Mouse (Mus musculus) left cerebral cortex, postnatal 36 days (tissue): Measurements from ENCODE around the gene Rhoc. TPM values are rescaled to one million over a fixed set of nuclear protein-coding genes. Genes with fewer than 3 reads are reported as not detected.

Experiments used
- DNase-seq, 2 experiments: peaks; one replicate each; pipeline ENCODE4 v3.0.0; 2021 to 2022; ENCODE audit warnings: low spot score in 2 of 2, mixed read lengths in 1 of 2
- intact Hi-C: fragments of 180-260 bp; cut with DNase I; formaldehyde crosslinking; loops from one replicate; pipeline ENCODE4 v1.15.1; 2025
- total RNA-seq, 2 experiments: library from RNA; stranded (reverse); gene quantifications; 2 replicates each; pipeline ENCODE4 v1.2.3; 2021

Gene Rhoc
- total RNA-seq, 2 experiments from 2014 or later: 24.4 to 29.0 TPM

DNA sequence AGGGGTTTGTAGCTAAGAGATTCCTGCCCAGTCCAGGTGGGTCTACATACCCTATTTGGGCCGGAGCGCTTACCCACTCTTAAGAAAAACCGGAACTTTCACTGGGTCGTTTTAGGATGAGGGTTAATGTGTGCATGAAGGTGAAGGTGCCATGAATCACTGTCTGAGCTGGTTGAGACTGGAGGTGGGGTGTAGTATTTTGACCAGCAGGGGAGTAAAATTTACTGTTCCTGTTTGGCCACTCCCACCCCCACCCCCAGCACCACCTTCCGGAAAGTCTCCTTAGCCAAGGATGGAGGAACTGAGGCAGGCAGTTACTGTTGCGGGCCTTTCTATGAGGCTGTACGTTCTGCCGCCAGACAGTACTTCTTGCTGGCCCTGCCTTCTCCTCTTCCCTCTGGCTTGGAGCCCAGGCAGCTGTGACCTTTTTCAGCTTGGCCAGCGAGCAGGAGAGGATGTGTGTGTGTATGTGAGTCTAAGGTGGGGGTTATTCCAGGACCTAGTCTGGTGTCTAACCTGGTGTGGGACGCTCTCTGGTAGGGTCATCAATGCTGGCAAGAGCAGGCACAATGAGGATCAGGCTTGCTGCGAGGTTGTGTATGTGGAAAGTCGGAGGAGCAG lies 6.0 kb upstream of the Rhoc start:
- no peak for DNase-seq
- intact Hi-C loops: no loop called here

GRCm38 (mm10) chr3:104783971-104784500 lies 4.1 kb upstream of the Rhoc start:
- intact Hi-C loops: no loop called here
- no peak for DNase-seq

DNA sequence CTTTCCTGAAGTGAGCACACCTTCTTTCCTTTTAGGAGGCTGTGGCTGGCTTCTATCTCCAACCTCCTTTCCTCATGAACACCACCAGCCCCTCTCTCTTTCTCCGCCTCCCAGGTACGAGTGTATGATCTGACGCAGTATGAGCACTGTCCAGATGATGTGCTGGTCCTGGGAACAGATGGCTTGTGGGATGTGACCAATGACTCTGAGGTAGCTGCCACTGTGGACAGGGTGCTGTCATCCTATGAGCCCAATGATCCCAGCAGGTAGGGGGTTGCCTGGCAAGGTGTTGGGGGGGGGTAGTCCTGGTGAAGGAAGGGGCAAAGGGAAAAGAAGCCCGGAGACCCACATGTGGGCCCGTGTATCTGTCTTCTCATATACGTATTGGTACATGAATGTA lies 2.9 kb upstream of the Rhoc start:
- intact Hi-C loops: loop anchor here (5.0 kb wide), 1 partner anchor 187 kb away; no protein-coding TSS in a partner anchor
- DNase-seq: no peak

DNA sequence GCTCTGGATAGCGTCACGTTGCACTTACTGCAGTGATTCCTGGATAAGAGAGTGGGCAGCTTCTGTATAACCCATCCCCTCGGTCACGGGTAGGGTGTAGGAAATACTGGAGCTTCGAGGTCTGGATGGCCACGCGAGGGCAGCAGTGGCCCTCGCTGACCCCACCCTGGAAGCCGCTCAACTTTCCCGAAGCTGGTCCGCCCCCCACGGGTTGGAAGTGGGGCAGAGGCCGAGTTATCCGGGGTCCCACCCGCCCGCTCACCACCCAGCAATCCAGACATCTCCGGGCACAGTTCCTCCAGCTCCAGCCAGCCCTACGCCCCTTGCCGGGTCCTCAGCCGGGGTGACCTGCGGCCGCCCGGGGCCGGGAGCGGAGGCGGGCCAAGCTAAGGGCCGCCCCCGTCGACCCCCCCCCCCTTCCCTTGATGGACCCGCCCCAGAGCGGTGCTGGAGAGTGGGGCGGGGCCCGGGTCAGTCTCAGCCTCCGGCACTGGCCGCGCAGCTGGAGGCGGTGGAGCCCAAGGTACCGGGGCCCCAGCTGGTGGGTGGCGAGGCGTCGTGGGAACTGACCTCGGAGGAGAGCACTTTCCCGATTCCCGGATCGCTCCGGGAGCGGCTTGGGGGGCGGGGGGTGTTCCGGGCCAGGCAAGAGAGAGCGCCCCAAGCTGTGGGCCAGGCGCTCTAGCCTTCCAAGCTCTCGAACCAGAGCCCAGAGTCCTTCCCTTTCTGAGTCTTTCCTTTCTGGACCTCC lies 561 bp downstream of the Rhoc start:
- intact Hi-C loops: loop anchor here (1.0 to 5.0 kb wide), 2 partner anchors 76 to 184 kb away; partner anchors contain the start of genes Capza1 and St7l
- DNase-seq: peak; percentile 50 to 56

DNA sequence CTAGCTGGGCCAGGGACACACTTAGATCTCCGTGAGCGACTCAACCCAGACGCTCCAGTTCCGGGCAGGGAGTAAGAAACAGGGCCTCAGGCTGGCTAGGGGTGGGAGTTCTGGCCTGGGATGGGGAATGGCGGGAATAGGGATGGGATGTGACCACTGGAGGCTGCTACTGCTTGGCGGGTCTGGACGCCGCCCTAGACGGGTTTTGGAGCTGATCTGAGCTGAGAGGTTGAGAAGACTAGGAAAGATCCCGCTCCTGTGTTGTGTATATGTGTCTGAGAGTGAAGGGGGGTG lies 1.1 kb downstream of the Rhoc start:
- no peak for DNase-seq

GRCm38 (mm10) chr3:104789822-104790221 lies 1.6 kb downstream of the Rhoc start:
- intact Hi-C loops: loop anchor here (5.0 kb wide), 2 partner anchors 182 to 267 kb away; no protein-coding TSS in a partner anchor
- DNase-seq: peak; percentile 30 to 34

More for the DNA sequence above, 1.1 kb downstream of the Rhoc start:
- intact Hi-C loops: loop anchor here (5.0 kb wide), 1 partner anchor 183 kb away; no protein-coding TSS in a partner anchor

DNA sequence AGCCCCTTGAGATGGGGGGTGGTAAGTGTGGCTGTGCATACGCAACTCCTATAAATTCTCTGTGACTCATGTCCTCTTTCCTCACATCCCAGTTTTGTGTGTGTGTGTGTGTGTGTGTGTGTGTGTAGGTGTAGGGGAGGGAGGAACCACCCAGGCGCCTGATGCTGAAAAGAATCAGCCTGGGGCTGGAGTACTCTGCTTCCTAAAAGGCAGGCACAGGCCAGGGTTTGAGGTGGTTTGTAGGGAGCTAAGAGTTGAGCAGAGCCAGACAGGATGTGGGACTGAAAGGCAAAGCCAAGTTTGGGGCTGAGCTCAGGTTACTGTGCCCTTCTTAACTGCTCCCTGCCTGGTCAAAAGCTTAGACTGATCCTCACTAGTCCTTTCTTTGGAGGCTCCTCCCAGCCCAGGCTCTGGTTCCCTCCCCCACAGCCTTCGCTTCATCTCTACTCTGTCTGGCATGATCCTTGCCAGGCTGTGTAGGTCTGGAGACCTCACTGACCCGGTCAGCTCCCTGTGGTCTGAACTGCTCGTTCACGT lies 2.3 kb downstream of the Rhoc start:
- intact Hi-C loops: loop anchor here (5.0 kb wide), 1 partner anchor 267 kb away; no protein-coding TSS in a partner anchor
- peak; percentile 46 to 59 for DNase-seq

DNA sequence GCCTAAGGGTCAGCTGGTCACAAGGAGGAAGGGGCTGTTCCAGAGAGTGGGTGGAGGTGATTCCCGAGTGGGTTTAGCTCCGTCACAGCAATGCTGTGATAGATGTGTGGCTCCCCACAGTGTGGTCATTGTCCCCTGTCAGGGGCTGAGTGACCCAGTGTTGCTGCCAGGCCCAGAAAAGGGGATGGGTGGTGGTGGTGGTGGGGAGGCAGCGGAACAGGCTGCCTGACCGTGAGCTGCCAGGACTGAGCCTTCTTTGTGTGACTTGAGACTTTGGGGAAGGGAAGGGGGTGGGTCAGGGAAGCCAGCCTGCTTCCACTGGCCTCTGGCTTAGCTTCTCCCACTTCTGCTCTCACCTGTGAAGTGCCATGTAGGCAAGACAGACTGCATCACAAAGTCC lies 2.8 kb downstream of the Rhoc start:
- DNase-seq: no peak
- intact Hi-C loops: loop anchor here (5.0 kb wide), 1 partner anchor 266 kb away; no protein-coding TSS in a partner anchor

DNA sequence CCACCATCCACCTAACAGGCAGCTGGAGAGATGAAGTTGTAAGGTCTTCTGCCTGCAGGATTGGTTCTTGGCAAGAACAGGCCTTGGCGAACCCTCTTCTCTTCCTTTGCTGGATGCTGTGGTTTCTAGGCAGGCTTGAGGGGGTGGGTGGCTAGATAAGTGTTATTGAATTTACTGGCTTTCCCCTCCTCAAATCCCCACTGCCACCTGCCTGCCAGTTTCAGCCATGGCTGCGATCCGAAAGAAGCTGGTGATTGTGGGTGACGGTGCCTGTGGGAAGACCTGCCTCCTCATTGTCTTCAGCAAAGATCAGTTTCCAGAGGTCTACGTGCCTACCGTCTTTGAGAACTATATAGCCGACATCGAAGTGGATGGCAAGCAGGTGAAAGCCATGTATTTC lies 3.5 kb downstream of the Rhoc start:
- intact Hi-C loops: loop anchor here (5.0 kb wide), 1 partner anchor 266 kb away; no protein-coding TSS in a partner anchor
- DNase-seq: peak; percentile 35 to 39

- no peak for DNase-seq
- intact Hi-C loops: loop anchor here (5.0 kb wide), 1 partner anchor 265 kb away; no protein-coding TSS in a partner anchor
Observed at GRCm38 (mm10) chr3:104792360-104793270, 4.4 kb downstream of the Rhoc start.

GRCm38 (mm10) chr3:104793871-104794828 lies 6.0 kb downstream of the Rhoc start:
- peak; percentile 58 to 71 for DNase-seq

DNA sequence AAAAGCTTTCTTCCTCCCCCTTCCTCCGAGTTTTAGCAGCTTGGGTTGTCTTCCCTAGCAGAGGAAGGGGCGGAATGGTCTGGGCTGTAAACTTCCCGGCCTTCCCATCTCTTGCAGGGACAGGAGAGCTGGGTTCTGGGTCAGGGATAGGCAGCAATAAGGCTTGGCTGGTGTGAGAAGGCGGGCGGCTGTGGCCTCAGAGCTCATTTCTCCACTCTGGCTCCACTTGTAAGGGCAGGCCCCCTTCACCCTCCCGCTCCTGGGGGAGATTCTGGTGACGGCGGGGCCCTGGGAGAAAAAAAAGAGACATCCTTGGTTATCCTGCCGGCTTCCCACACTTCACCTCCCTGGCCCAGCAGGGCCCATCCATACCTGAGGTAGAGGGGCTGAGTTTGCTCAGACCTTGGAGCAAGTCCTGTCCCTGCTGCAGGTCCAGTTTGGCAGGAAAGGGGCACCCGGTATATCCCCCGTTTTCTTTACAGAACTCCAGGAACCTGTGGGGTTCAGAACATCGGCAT lies 6.8 kb downstream of the Rhoc start:
- intact Hi-C loops: loop anchor here (5.0 kb wide), 1 partner anchor 262 kb away; no protein-coding TSS in a partner anchor
- DNase-seq: no peak

More at GRCm38 (mm10) chr3:104793871-104794828, 6.0 kb downstream of the Rhoc start:
- intact Hi-C loops: loop anchor here (5.0 kb wide), 1 partner anchor 263 kb away; no protein-coding TSS in a partner anchor

DNA sequence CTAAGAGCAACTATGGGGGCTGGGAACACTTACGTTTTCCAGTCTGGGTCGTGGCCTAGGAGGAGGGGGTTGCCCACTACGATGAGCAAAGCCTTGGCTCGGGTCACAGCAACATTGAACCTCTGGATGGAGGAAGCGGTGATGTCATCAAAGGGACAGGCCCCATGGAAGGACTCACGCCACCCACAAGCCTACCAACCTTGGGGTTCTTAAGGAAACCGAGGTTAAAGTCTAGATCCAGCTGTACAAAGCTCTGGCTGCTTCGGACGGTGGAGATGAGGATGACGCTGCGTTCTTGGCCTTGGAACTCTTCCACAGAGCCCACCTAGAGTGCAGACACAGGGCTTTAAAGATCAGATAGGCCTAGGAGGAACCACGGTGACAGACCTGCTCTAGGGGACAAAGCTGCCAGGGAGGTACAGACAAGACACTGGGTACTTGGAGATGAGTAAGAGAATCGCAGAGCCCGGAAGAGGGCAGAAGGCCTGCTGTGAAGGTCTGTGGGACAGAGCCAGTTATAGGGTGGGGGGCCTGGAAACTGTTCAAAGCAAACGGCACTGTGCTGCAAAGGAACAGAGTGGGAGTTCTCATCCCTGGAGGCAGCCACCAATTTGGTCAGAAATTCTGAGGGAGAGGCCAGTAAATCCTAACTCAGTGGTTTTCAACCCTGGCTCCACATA lies 7.6 kb downstream of the Rhoc start:
- DNase-seq: no peak
- intact Hi-C loops: no loop called here

GRCm38 (mm10) chr3:104796430-104797082 lies 8.4 kb downstream of the Rhoc start:
- intact Hi-C loops: no loop called here
- no peak for DNase-seq

- DNase-seq: no peak
- intact Hi-C loops: no loop called here
Observed at GRCm38 (mm10) chr3:104800681-104801080, 12.5 kb downstream of the Rhoc start.

DNA sequence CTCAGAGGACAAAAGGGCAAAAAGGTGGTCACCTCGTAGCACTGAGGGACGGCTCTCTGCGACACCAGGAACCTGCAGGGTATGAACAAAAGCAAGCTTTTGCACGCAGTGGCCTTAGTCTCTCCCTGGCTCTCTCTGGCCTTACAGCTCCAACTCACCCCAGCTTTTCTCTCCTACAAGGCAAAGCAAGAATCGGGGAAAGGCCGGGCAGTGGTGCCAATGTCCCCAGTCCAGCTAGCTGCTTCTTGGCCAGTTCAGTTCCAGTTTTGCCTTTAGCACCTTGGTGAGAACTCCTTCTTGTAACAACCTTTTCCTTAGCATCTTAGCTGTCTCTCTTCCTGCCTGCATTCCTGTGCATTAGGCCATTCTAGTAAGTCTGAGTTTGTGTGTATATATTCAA lies 13.3 kb downstream of the Rhoc start:
- DNase-seq: no peak
- intact Hi-C loops: no loop called here

DNA sequence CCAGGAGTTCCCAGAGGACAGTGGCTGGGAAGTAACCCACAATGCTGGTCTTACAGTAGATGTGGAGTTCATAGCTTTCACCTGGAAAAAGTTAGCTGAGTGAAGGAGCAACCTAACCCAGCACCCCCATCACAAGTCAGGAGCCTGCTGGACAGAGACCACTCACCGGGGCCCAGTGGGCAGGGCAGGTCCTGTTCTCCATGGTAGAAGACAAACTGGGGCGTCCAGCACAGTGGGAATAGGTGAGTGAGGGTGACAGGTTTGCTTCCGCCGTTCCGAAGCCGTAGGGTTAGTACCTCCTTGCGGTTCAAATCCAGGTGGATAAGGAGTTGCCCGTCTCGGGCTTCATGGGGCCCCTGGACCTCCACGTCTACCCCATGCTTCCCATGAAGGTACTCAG lies 16.1 kb downstream of the Rhoc start:
- intact Hi-C loops: no loop called here

More for the DNA sequence above, 16.1 kb downstream of the Rhoc start:
- no peak for DNase-seq
